Mouse (Mus musculus) embryo, embryonic 11.5 days (tissue): Measurements from ENCODE around the gene Hsf2bp.

Experiments
- DNase-seq: peaks from one replicate; pipeline ENCODE4 v3.0.0-alpha.2; 2012; ENCODE audit warnings: low read depth, low spot score

The Hsf2bp gene

DNA sequence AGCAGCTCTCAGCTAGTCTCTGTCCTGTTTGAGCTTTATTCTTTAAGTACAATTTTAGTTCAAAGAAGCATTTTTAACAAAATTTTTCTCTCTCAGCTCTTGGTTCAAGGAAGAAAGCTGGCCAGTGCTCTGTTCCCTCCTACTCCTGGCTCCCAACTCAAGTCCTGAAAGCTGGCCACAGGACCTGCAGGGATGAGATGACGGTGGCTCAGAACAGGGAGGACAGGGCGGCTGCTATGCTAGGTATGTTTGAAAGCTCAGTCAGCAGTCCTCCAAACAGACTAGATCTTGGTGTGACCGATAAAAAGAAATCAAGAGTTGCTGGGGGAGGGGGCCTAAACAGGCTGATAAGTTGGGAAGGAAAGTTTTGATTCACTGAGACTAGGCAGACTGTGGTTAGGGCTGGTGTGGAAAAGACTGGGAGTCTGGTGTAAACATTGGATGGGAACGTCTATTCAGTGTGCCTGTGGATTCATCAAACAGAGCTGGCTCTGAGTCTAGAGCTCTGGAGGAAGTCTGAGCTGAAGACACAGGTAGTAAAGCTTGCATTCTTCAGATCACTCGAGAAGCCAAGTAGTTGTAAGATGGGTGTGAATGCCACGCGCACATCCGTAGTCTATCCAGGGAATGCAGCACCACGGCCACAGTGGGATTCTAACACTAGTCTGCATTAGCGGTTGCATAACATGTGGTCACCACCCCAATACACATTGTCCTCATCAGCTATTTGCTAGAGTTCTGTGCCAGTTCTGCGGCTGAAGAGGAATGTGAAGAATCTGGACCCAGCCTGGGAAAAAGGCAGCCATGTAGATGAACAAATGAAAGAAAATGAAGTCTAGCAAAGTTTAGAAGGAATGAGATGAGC lies 53.6 kb downstream of the Hsf2bp start:
- no peak for DNase-seq

DNA sequence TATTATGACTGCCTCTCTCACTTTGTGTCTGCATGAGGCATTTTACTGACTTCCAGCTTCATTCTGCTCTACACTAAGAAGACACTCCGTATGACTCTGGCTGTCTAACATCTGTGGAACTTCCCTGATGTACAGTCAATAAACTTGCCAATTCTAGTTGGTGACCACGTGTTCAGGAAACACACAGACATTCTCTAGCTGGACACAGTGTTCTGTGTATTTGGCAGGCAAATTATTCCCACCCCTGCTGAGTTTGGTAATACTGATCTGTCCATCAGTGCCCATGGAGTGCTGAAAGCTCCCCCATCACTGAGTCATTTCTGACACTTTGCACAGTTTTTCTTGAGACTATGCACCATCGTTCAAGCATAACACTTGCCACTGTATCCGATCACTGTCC lies 56.3 kb downstream of the Hsf2bp start:
- no peak for DNase-seq

DNA sequence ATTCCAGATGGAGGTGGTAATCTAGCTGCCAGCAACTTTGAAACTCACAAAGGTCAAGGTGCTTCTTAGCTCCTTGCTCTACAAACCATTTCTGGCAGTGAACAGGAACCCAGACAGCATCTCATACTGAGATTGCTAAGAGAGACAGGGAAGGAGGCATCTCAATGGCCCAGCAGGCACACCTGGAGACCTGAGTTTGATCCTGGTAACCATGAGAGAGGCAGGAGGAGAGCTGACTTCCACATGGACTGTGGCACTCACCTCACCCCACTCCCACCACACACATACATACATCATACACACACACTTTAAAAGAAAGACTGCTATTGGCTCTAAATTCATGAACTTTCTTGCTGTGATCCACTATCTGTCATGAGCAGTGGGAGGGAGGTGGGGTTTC lies 59.0 kb downstream of the Hsf2bp start:
- no peak for DNase-seq

DNA sequence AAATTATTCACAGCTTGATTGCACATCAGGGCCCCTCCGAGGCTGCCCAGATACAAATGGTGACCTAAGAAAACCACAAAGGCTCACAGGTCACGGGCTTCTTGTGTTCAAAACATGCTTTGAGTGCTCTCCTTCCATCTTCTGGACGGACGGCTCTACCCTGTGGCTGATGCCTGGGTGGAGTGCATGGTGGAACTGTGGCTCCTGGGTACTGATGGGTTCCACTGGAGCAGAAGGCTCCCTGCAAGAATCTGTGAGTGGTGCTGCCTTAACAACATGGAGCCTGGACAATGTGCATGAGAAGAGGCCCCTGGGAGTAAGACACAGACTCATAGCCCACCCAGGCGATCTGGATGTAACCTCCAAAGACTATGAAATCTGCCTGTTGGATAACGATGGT lies 59.6 kb downstream of the Hsf2bp start:
- no peak for DNase-seq

DNA sequence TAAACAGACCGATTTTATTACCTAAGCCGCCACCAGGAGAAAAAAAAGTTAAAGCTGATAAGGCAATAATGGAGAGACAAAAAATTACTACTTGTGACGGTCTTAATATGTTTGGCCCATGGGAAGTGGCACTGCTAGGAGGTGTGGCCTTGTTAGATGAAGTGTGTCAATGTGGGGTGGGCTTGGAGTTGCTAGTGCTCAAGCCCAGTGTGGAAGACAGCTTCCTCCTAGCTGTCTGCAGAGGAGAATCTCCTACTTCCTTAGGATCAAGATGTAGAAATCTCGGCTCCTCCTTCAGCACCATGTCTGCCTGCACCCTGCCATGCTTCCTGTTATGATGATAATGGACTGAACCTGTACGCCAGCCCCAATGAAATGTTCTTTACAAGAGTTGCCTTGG lies 61.5 kb downstream of the Hsf2bp start:
- DNase-seq, result no peak

DNA sequence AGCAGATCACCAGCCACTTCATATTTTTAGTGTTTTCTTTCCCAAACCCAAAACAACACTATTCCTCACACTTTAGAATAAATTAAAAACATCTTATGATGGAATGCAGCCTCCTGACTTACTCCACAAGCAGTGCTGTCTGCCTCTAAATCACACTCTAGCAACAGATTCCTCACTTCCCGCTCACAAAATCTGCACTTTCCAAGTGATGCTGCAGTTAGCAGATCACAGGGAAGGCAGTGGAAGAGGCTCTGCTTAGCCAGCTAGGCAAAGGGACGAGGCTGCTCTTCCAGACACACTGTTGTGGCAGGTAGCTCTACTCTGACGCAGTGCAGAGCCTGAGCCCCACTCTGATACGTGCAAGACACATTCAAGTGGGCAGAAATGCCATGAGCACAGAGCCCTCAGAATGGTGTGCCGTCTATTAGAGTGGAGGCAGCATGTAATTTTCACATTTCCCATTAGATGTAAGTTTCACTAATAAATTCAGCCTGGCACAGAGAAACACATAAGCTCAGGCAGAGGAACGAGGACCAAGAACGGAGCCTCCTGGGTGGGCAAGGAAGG lies 62.4 kb downstream of the Hsf2bp start:
- DNase-seq, result no peak

DNA sequence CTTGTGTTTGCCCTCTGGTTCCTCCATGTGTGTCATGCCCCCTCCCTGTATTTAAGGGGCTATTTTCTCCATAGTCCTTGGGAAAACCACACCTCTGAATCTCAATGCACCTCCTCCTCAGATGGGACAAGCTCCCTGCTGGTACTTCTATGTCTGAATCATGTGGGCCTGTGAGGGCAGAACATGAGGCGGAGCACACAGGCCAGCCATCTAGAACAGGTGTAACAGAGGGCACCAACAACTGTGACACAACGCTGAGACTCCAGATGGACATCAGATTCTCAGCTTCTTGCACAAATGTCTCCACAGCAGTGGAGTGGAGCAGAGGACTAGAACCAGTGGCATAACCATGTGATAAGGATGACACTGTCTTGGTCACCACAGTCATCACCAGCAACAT lies 65.3 kb downstream of the Hsf2bp start:
- DNase-seq, result no peak

DNA sequence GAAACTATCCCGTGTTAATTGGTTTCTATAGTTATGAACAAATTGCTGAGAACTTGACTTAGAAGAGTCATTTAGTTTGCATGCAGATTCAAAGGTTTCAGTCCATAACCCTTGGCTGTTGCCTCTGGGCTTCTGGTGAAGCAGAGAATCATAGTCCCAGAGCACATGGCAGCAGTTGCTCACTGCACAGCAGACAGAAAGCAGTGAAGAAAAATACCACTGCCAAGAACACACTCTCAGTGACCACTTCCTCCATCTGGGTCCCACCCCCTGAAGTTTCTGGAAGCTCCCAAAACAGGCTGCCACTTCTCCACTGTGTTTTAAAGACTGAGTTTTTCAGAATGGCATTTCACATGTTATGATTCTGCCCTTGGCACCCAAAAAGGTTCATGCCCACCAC lies 67.3 kb downstream of the Hsf2bp start:
- no peak for DNase-seq

DNA sequence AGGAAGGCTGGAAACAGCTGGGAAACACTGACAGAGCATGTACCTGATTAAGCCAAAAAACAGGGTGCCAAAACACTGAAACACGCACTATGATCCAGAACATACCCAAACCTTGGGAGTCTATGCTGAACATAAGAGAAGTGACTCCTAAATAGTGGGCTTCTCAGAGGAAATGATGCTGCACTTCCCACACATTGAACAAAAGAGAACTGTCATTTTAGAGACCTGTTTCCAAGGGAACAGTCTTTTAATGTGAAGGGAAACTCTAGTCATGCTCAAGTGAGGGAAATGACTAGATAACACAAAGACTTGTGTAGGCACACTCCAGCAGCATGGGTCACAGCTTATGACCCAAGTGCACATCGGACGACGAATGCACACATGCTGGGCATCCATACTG lies 68.8 kb downstream of the Hsf2bp start:
- no peak for DNase-seq

DNA sequence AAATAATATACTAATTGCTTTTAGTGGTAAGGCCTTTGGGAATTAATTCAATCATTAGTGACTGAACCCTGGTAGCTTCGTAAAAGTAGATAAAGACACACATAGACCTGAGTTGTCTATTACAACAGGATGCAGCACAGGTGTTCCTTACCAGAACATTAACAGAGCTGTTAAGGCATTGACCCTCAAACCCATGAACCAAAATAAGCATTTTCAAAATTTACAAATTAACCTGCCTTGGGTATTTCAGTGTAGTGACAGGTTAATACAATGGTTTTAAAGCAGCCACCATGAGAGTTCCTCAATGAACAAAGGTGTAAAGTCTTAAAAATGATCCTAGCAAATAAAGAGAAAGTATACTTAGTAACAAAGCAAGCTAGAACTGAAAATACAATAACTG lies 69.6 kb downstream of the Hsf2bp start:
- no peak for DNase-seq

DNA sequence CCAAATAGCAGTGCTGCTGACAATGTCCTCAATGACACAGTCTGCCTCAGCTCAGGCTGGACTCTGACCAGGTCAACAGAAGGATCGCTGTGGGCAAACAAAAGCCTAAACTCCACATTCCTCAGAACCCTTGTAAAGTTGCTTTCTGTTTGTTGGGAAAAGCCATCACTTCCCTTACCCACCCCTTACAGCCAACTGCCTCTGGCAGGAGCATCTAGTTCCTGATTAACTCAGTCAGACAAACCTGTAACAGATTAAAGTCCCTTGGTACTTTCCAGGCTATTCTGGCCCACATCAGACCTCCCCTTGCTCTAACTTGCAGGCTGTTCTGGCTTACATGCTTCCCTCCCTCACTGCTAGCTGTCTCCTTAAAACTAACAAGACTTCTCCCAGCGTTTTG lies 70.5 kb downstream of the Hsf2bp start:
- no peak for DNase-seq

DNA sequence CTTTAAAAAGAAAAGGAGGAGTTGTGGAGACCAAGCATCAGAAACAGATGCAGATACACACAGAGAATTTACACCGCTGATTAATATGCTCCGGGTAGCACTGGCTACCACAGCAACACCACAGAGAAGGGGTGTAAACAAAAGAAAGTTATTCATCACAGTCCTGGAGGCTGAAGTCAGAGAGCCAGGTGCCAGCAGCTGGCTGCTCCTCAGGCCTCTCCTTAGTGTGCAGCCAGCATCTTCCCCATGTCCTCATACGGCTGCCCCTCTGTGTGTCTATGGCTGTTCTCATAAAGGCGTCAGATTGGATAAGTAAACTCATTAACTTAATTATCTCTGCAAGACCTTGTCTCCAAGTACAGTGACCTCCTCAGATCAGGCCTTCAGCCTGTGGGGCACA lies 73.2 kb downstream of the Hsf2bp start:
- no peak for DNase-seq

DNA sequence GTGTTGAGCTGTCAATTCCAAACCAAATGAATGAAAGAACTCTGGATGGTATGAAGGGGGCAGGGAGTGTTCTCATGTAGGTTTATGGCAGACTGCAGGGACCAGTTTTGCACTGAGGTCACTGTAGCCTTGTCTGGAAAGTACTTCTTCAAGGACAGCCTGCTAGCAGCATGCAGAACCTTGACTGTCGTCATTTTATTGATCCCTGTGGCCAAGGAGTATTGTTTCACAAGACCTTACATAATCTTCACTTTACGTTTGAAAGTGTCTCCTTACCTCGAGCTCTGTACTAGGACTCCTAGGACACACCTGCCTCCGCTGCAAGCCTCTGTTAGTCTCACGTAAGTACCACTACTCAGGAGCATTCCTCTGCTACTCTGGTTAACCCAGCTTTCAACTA lies 73.9 kb downstream of the Hsf2bp start:
- no peak for DNase-seq

DNA sequence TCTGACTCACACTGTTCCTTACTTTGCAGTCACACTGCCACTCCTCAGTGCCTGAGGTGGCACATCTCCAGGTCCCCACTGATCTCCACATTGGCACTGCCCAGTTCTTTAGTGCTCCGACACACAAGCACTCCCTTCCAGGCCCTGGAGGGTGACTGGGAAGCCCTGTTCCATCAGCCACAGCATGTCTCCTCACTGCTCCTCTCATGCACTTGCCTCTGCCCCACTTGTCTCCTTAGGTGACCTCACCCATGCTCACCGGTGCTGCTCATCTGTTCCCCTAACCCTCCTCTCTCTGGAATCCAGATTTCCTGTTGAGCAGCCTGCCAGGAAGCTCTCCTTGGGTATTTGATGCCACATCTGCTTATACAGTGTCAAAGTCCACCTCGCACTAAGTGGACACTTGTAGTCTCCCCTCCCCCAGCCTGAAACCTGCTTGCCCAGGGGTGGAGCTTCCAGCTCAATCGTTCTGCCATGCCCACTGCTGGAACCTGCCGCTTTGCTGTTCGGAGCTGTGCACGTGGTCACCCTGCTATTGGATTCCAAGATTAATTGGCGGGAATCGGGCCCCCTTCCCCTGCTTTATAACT lies 81.5 kb downstream of the Hsf2bp start:
- DNase-seq, result no peak

DNA sequence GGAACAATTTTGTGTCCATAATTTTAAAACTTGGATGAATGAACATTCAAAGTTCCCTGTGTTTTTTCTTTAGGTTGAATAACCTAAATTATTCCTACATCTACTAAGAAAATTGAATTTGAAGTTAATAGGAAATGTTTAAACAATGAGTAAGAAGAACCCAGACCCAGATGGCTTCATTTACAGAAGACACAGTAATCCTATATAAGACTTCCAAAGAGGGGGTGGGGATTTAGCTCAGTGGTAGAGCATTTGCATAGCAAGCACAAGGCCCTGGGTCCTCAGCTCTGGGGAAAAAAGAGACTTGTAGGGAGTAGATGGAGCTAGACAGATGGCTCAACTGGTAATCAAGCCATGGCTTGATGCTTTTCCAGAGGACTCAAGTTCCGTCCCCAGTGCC lies 87.1 kb downstream of the Hsf2bp start:
- no peak for DNase-seq

DNA sequence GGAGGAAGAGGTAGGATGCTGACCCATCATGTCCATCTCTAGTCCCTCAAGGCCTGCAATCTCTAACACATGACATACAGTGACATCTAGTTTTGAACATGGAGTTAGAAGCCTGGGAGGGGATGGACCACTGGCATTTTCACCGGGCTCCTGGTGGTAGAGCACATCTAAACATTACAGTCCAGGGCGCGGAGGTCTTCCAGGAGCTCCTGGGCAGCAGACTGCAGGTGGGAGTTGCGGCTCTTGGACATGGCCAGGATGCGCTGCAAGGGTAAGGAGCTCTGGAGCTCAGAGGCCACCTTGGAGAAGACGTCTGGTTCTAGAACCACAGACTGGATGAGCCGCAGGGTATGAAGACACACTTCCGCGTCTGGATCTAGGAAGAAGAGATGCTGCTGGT lies 89.7 kb downstream of the Hsf2bp start:
- DNase-seq, result no peak

DNA sequence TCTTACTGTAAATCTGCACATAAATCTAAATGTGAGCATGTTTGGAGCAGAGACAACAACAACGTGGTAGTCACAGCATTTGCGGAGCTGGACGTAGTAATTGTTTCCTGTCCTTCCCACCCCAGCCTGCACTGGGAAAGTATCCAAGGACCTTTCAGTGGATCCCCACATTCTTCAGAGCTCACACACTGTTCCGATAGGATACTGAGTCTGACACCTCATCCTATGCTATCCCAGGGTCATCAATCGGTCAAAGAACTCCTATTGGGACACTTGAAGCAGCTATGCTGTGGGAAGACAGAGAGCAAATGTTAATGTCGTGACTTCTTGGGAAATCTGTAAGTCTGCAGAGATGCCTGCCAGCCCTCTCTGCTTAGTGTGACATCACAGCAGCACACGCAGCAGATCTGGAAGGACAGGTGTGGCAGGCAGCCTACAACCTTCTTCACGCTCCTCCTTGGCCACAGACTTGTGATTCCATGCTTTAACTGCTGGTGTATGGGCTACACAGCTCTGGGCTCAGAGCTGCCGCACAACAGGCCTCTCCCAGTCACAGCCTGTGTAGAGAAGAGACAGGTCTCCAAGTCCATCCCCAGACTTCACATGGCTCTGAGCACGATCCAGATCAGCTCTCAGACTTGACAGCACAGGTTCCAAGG lies 92.1 kb downstream of the Hsf2bp start:
- DNase-seq, result no peak

DNA sequence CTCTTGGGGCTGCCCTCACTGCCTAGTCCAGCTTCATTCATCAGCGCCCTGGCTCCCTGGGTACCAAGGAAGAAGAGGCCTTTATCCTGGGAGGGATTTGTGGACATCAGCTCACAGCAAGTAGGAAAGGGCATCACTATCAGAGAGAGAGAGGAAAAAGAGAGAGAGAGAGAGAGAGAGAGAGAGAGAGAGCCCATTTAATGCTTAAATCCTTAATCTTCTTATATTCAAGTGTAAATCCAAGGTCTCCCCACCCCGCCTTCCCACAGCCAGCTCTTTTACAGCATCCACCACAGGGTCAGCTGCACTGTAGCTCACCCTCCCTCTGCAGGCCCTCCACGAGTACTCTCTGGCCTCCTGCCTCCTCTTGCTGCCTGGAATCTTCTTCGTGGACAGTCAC lies 94.5 kb downstream of the Hsf2bp start:
- no peak for DNase-seq

DNA sequence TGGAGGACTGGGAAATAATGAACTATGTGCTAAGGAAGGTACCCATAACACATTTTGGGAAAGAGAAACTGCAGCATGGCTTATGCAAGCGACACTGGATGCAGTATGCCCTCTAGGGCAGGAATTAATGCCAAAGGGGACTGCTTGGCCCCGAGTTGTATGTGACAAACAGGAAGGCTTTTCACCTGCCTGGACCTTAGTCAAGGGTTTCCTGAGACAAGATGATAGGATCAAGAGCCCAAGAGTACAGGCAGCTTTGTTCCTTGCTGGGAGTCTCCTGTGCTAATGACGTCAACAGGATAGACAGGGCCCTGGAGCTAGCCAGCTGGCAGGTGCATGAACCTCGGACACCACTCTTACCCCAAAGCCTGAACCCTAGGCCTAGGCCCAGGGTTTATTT lies 95.5 kb downstream of the Hsf2bp start:
- DNase-seq, result no peak

DNA sequence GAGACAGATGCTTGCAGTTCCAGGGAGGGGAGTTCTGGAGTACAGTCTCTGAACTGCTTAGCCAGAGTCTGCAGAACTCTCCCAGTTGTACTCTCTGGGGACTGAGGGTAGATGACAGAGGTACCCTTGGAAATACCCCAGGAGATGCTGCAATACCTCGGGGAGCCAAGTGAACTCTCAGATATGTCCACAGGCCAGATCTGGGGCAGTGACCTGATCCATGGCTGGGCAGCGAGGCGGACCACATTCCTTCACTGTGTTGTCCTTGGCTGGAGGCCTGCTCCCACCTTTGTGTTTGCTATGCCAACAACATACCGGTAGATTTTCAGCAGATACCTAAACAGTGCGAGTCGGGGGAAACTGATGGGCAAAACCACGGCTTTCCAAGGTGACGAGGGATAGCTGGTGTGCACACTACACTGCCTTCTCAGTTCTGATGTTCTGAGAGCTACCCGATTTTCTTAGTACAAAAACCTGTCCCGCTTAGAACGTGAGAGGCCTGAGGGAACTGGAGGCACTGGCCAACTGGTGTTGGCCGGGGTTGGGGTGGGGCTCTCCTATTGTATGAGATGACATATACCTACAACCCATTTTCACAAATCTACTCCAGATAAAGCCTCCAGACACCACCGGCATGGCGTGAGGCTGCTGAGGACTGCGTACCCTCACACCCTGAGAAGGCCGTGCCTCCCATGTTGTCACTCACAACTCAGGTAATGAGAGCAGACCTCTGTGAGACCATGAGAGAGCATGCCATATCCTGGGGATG lies 96.7 kb downstream of the Hsf2bp start:
- DNase-seq, result no peak

DNA sequence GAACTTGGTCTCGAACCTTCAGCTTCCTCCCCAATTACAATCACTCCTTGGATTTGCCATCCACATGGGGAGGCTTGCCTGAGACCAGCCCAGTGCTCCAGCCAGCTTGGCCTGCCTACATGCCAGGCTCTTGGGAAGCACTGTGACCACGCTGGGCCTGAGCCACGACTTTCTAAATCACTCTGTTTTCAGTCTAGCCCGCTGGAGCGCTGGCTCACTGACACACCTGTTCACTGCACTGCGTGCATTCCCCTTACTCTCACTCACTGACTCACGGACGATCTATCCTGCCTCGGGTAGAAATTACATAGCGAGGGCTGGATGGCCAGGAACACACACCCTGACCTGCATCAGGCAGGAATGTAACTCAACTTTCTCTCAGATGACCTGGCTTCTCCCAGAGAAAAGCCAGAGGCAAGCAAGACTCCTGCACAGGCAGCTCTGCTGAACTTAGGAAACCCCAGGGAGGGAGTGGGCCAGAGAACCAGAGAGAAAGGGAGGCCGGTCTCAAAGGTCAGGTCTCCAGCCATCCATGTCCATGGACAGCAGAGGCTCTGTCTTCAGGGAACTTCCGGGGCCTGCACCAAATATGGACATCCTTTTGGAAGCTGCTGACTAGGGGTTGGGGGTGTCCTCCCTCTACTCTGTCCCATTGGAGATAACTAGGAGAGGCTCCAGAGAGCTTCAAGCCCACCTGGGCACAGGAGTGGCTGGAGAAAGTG lies 97.4 kb downstream of the Hsf2bp start:
- no peak for DNase-seq
